Mouse (Mus musculus) myocyte (in vitro differentiated cells): ENCODE measurements around the gene Txn2.
A peak's percentile ranks its signal among the peaks of the same experiment; 100 is the strongest.

Experiments
- MAX ChIP-seq: IDR thresholded peaks from one replicate; pipeline ENCODE4 v1.6.1; 2011; ENCODE audit warnings: low read depth, mild to moderate bottlenecking, control low read depth
- POLR2A ChIP-seq: IDR thresholded peaks from one replicate; pipeline ENCODE4 v1.6.1; 2011; ENCODE audit warnings: low read depth, mild to moderate bottlenecking, control low read depth, moderate library complexity; ENCODE audit not compliant: insufficient read length
- REST ChIP-seq: IDR thresholded peaks from one replicate; pipeline ENCODE4 v1.6.1; 2011; ENCODE audit warnings: mild to moderate bottlenecking, control low read depth, moderate library complexity; ENCODE audit not compliant: insufficient read depth, insufficient read length
- TCF12 ChIP-seq: IDR thresholded peaks from one replicate; pipeline ENCODE4 v1.6.1; 2011; ENCODE audit warnings: mild to moderate bottlenecking, control low read depth; ENCODE audit not compliant: poor library complexity, insufficient read depth, severe bottlenecking

- no peak for TF ChIP-seq MAX
- peak; percentile 33 for TF ChIP-seq POLR2A
- no peak for TF ChIP-seq TCF12
- TF ChIP-seq REST, result no peak
Measured at GRCm38 (mm10) chr15:77911065-77911464, 17.7 kb downstream of the Txn2 start.
